Mouse (Mus musculus) heart, postnatal 0 days (tissue): ENCODE measurements around the gene Pgm2l1.

Source experiments
- CTCF ChIP-seq: IDR thresholded peaks from 2 replicates; pipeline ENCODE4 v1.5.1; 2016; ENCODE audit warnings: antibody characterized with exemption, control low read depth, low read depth
- EP300 ChIP-seq: IDR thresholded peaks from 2 replicates; pipeline ENCODE4 v1.6.1; 2016; ENCODE audit warnings: antibody characterized with exemption, low read depth

GRCm38 (mm10) chr7:100178891-100179233, 48.3 kb upstream of the Pgm2l1 start:
- TF ChIP-seq CTCF (no peak), EP300 (no peak)
